Mouse (Mus musculus) neural tube, embryonic 14.5 days (tissue): ENCODE measurements around the gene Cacna1g. TPM values are rescaled to one million over a fixed set of nuclear protein-coding genes. Genes with fewer than 3 reads are reported as not detected.

Experiments used
- ATAC-seq: fragments of 200-750 bp; cut with Nextera tagmentation; 2 replicates; pipeline ENCODE4 v1.8.0; 2017; ENCODE audit warnings: low read depth, mild to moderate bottlenecking, moderate TSS enrichment, moderate library complexity
- H3K27ac ChIP-seq: fragments of 300-500 bp; sonication (generic); 2 replicates; pipeline ENCODE4 v1.5.1; 2014; ENCODE audit warnings: low read depth, mild to moderate bottlenecking, control low read depth, low read length, moderate library complexity, mixed read lengths
- H3K27me3 ChIP-seq: fragments of 300-500 bp; sonication (generic); 2 replicates; pipeline ENCODE4 v1.6.1; 2014; ENCODE audit warnings: low read length; ENCODE audit not compliant: control insufficient read depth, insufficient read depth
- H3K36me3 ChIP-seq: fragments of 300-500 bp; sonication (generic); 2 replicates; pipeline ENCODE4 v1.6.1; 2014; ENCODE audit warnings: low read length, mixed read lengths; ENCODE audit not compliant: control insufficient read depth, insufficient read depth
- H3K4me1 ChIP-seq: fragments of 300-500 bp; sonication (generic); 2 replicates; pipeline ENCODE4 v1.6.1; 2014; ENCODE audit warnings: low read length; ENCODE audit not compliant: control insufficient read depth, insufficient read depth
- H3K4me2 ChIP-seq: fragments of 300-500 bp; sonication (generic); 2 replicates; pipeline ENCODE4 v1.6.1; 2014; ENCODE audit warnings: mild to moderate bottlenecking, low read depth, low read length, control low read depth
- H3K4me3 ChIP-seq: fragments of 300-500 bp; sonication (generic); 2 replicates; pipeline ENCODE4 v1.5.1; 2014; ENCODE audit warnings: low read depth, low read length, control low read depth, mixed read lengths
- H3K9ac ChIP-seq: fragments of 300-500 bp; sonication (generic); replicated peaks from 2 replicates; pipeline ENCODE4 v1.6.1; 2014; ENCODE audit warnings: low read depth, mild to moderate bottlenecking, control low read depth, low read length, mixed read lengths
- H3K9me3 ChIP-seq: fragments of 300-500 bp; sonication (generic); 2 replicates; pipeline ENCODE4 v1.6.1; 2016; ENCODE audit warnings: low read length; ENCODE audit not compliant: control insufficient read depth
- WGBS: fragments of 180-500 bp; shearing (Covaris S2); extraction: QIAGEN DNeasy Blood & Tissue Kit; methylation state at CpG from one replicate; pipeline ENCODE4 v1.1.7; 2014; 5-methylcytosine and 5-hydroxymethylcytosine counted together
- polyA plus RNA-seq: library from polyadenylated mRNA; unstranded; fragments of >200 nt; fragmentation: Nextera tagmentation; extraction: Ambion mirVana; gene quantifications from 2 replicates; pipeline ENCODE4 v1.2.1, GENCODE M21; 2014

Gene Cacna1g
- polyA plus RNA-seq, 1 experiment from 2014 or later = 22.5 TPM

DNA sequence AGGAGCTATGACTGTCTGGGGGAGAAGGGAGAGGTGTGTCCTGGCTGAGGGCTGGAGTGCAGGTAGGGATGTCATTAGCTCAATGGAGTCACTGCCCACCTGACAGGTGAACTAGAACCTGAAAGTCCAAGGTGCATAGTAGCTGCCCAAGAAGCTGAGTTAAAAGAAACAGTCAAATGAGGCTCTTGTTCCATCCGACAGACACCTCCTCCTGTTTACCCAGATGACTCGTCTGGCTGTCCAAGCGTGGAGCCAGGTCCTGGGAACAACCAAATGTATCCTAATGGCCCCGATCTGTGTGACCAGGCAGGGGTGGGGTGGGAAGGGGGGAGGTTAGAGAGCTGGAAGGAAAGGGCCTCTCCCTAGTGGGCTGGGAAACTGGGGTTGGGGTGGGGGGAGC is 28.7 kb downstream of the Cacna1g start:
- Histone ChIP-seq H3K4me2 (no peak overlapping the region), H3K9me3 (no peaks in the 10 kb centered on the region), H3K36me3 (no peaks in the 10 kb centered on the region), H3K4me1 (peaks cover 29% of the 10 kb centered on the region), H3K9ac (no peak overlapping the region), H3K4me3 (no peak overlapping the region), H3K27ac (no peak overlapping the region), H3K27me3 (no peaks in the 10 kb centered on the region)
- WGBS = 33% methylated on average over 4 of the region's 4 CpGs
- no peak for ATAC-seq

DNA sequence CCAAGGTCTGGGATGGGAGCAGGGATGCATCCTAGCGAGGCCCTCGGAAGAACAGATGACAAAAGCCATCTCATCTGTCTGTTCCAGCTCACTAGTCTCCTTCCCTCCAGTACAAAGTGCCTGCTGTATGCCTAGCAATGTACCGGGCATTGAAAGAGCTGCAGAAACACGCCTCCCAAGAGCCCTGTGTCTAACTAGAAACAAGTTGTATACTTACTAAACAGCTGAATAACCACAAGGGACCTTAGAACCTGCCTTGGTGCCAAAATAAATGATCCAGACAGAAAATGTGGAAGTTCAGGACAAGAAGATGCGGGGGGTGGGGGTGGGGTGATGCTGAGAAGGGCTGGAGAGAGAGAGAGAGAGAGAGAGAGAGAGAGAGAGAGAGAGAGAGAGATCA is 29.2 kb downstream of the Cacna1g start:
- H3K4me1 ChIP-seq = peaks cover 28% of the 10 kb centered on the region
- H3K27me3 ChIP-seq = no peaks in the 10 kb centered on the region

GRCm38 (mm10) chr11:94441752-94442151 is 32.2 kb downstream of the Cacna1g start:
- WGBS = 68% methylated on average over 9 of the region's 9 CpGs
- Histone ChIP-seq H3K9me3 (no peaks in the 10 kb centered on the region), H3K4me1 (peaks cover 26% of the 10 kb centered on the region), H3K4me2 (no peak overlapping the region), H3K27ac (no peak overlapping the region), H3K4me3 (no peak overlapping the region), H3K9ac (no peak overlapping the region), H3K27me3 (no peaks in the 10 kb centered on the region), H3K36me3 (no peaks in the 10 kb centered on the region; the same call in 1 of the 2 replicates)
- ATAC-seq = no peak

More for the DNA sequence above, 29.2 kb downstream of the Cacna1g start:
- H3K9me3 ChIP-seq = no peaks in the 10 kb centered on the region
- no peak for ATAC-seq
- 0 out of 2 replicates have a peak overlapping the region, but pooled peaks have one; percentile 1 for H3K9ac ChIP-seq
- 42% methylated on average over 5 of the region's 5 CpGs for WGBS
- H3K27ac ChIP-seq = no peak overlapping the region
- H3K36me3 ChIP-seq = no peaks in the 10 kb centered on the region
- no peak overlapping the region for H3K4me2 ChIP-seq
- no peak overlapping the region for H3K4me3 ChIP-seq

GRCm38 (mm10) chr11:94441122-94441521 is 32.9 kb downstream of the Cacna1g start:
- no peak overlapping the region for H3K4me2 ChIP-seq
- WGBS = 36% methylated on average over 7 of the region's 7 CpGs

GRCm38 (mm10) chr11:94440421-94440820 is 33.6 kb downstream of the Cacna1g start:
- H3K36me3 ChIP-seq = no peaks in the 10 kb centered on the region; the same call in 1 of the 2 replicates
- H3K9me3 ChIP-seq = no peaks in the 10 kb centered on the region
- no peaks in the 10 kb centered on the region for H3K27me3 ChIP-seq
- 46% methylated on average over 6 of the region's 6 CpGs for WGBS
- no peak overlapping the region for H3K4me3 ChIP-seq
- H3K9ac ChIP-seq = no peak overlapping the region
- no peak overlapping the region for H3K27ac ChIP-seq
- peaks cover 24% of the 10 kb centered on the region for H3K4me1 ChIP-seq
- H3K4me2 ChIP-seq = no peak overlapping the region
- ATAC-seq = no peak

More at GRCm38 (mm10) chr11:94441122-94441521, 32.9 kb downstream of the Cacna1g start:
- H3K4me3 ChIP-seq = no peak overlapping the region
- H3K27ac ChIP-seq = 0 out of 2 replicates have a peak overlapping the region, but pooled peaks have one; percentile 28
- peaks cover 26% of the 10 kb centered on the region for H3K4me1 ChIP-seq
- H3K9me3 ChIP-seq = no peaks in the 10 kb centered on the region
- no peaks in the 10 kb centered on the region; the same call in 1 of the 2 replicates for H3K36me3 ChIP-seq
- H3K9ac ChIP-seq = no peak overlapping the region
- ATAC-seq = peak; percentile 29; the same call in 1 of the 2 replicates
- no peaks in the 10 kb centered on the region for H3K27me3 ChIP-seq

DNA sequence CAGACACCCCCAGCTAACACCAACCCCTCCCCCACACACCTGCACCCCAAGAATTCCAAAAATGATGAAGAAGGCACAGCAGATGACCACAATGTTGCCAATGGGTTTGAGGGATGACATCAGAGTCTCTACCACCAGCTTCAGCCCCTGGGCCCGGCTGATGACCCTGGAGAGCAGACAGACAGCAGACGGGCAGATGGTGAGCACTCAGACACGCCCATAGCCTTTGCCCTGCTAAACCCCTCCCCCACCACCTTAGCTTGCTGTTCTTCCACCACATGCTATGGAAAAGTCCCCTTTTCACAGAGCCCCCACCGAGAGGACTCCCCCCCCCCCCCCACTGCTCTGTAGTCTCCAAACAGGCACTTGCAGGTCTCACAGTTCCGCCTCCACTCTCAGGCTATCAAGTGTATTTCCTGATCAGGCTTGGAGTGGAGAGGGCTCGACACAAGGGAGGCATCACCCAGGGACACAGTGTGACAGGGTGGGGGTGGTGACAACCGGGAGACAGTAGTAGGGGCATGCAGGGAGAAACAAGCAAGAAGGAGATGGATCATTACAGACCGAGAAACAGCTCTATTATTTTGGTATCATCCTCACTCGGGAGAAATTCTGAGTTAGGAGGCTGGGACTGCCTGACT is 44.9 kb downstream of the Cacna1g start:
- ATAC-seq = no peak
- H3K4me2 ChIP-seq = no peak overlapping the region
- no peak overlapping the region for H3K4me3 ChIP-seq
- H3K27ac ChIP-seq = peak overlapping the region; percentile 52; the same call in 1 of the 2 replicates
- H3K4me1 ChIP-seq = peaks cover 10% of the 10 kb centered on the region
- H3K9me3 ChIP-seq = no peaks in the 10 kb centered on the region
- H3K36me3 ChIP-seq = peaks cover 11% of the 10 kb centered on the region; the same call in 1 of the 2 replicates
- H3K27me3 ChIP-seq = no peaks in the 10 kb centered on the region
- WGBS = 16% methylated on average over 9 of the region's 9 CpGs
- no peak overlapping the region for H3K9ac ChIP-seq

GRCm38 (mm10) chr11:94428091-94428835 is 45.7 kb downstream of the Cacna1g start:
- H3K9ac ChIP-seq = no peak overlapping the region
- peaks cover 11% of the 10 kb centered on the region; the same call in 1 of the 2 replicates for H3K36me3 ChIP-seq
- peak overlapping the region; percentile 52; the same call in 1 of the 2 replicates for H3K27ac ChIP-seq
- H3K27me3 ChIP-seq = no peaks in the 10 kb centered on the region
- H3K4me2 ChIP-seq = no peak overlapping the region
- no peaks in the 10 kb centered on the region for H3K9me3 ChIP-seq
- H3K4me3 ChIP-seq = no peak overlapping the region
- 18% methylated on average over 4 of the region's 4 CpGs for WGBS
- peak; percentile 80 for ATAC-seq
- H3K4me1 ChIP-seq = peaks cover 8% of the 10 kb centered on the region

DNA sequence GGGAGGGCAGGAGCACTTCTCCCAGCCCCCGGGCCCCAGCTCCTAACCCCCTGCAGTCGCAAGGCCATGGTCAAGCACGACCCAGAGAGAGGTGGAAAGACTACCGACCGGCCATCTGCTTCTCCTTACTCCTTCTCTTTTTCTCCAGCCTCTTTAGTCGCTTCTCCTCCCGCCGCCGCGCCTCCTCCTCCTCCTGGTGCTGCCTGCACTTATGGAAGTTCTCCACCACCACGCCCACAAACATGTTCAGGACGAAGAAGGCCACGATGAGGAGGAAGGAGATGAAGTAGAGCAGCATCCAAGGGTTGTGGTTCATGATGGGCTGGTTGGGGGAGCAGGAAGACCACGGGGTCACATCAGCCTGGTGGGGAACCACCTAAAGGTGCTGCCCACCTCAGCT is 48.3 kb downstream of the Cacna1g start:
- Histone ChIP-seq H3K27ac (no peak overlapping the region), H3K4me2 (no peak overlapping the region), H3K9ac (no peak overlapping the region), H3K27me3 (no peaks in the 10 kb centered on the region), H3K9me3 (no peaks in the 10 kb centered on the region), H3K4me1 (peaks cover 8% of the 10 kb centered on the region), H3K4me3 (no peak overlapping the region), H3K36me3 (0 out of 2 replicates have a peak, but pooled peaks cover 6% of the 10 kb centered on the region)
- WGBS = 63% methylated on average over 14 of the region's 14 CpGs
- no peak for ATAC-seq

- H3K4me2 ChIP-seq = no peak overlapping the region
- no peak overlapping the region for H3K9ac ChIP-seq
Observed at GRCm38 (mm10) chr11:94425215-94425614, 48.8 kb downstream of the Cacna1g start.

More at GRCm38 (mm10) chr11:94425215-94425614, 48.8 kb downstream of the Cacna1g start:
- 0 out of 2 replicates have a peak, but pooled peaks cover 6% of the 10 kb centered on the region for H3K36me3 ChIP-seq
- H3K27me3 ChIP-seq = no peaks in the 10 kb centered on the region
- 47% methylated on average over 5 of the region's 5 CpGs for WGBS
- no peak overlapping the region for H3K4me3 ChIP-seq
- no peaks in the 10 kb centered on the region for H3K9me3 ChIP-seq
- no peak overlapping the region for H3K27ac ChIP-seq
- ATAC-seq = no peak
- H3K4me1 ChIP-seq = peaks cover 8% of the 10 kb centered on the region
